Mouse (Mus musculus): ENCODE results near the gene Gm572. TPM values are rescaled to one million over a fixed set of nuclear protein-coding genes. Genes with fewer than 3 reads are reported as not detected.
A peak's percentile ranks its signal among the peaks of the same experiment; 100 is the strongest.

Gm572 gene
- polyA plus RNA-seq, 1 experiment, result 0.10 TPM

DNA sequence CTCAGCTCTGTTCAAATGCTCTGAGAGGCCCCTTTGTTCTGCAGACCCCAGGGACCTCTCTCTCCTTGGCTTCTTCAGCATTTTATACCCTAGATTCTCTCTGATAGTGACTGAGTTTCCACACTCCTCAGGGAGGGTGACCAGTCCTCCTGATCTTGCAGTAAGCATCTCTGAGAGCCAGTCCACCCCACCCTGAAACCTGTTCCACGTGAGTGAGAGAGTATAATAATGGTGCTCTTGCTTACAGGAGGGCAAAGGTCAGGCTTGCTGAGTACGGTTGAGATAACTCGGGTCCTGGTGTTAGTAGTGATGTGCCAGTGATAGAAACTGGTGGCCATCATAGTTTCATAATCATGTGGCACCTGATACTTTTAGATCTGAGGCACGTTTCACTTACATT is 48.1 kb downstream of the Gm572 start:
- H3K4me3 ChIP-seq (ENCODE audit: control insufficient read depth, low read depth, low read length), result no peak overlapping the region
- no peaks in the 10 kb centered on the region for H3K36me3 ChIP-seq (ENCODE audit: control insufficient read depth, insufficient read depth, low read length)
- H3K27me3 ChIP-seq (ENCODE audit: control insufficient read depth, insufficient read depth, low read length), result no peaks in the 10 kb centered on the region
- TF ChIP-seq CTCF (IDR thresholded peaks at IDR 0.05; ENCODE audit: control insufficient read depth, insufficient read depth, insufficient replicate concordance, low read depth, low read length), result no peak
- TF ChIP-seq POLR2A (IDR thresholded peaks at IDR 0.05; ENCODE audit: control insufficient read depth, low read depth, low read length), result no peak
- no peak overlapping the region for H3K27ac ChIP-seq (ENCODE audit: control insufficient read depth, insufficient read depth, low read depth, low read length)
- H3K4me1 ChIP-seq (ENCODE audit: control insufficient read depth, insufficient read depth, low read length), result peaks cover 2% of the 10 kb centered on the region

DNA sequence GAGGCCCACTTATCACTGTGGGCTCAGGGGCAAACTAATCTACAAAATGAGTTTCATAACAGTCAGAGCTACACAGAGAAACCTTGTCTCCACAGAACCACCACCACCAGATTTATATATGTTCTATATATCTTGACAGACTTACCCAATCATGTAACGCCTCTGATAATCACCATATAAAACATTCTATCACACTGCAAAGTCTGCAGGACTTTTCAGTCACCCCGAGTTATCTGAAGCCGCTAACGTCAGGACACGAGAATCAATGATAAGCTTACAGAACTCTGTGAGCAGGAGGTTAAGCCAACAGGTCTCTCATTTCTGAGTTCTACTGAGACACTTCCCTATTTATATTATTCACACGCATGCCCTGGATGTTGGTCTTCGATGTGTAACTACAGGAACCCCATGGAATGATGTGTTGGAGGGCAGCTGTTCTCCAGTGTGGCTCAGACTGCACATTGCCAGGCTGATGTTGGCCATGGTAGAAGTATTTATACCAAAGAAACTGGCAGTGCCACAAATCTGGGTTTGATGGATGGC is 50.4 kb downstream of the Gm572 start:
- no peaks in the 10 kb centered on the region for H3K4me1 ChIP-seq (ENCODE audit: control insufficient read depth, insufficient read depth, low read length)

DNA sequence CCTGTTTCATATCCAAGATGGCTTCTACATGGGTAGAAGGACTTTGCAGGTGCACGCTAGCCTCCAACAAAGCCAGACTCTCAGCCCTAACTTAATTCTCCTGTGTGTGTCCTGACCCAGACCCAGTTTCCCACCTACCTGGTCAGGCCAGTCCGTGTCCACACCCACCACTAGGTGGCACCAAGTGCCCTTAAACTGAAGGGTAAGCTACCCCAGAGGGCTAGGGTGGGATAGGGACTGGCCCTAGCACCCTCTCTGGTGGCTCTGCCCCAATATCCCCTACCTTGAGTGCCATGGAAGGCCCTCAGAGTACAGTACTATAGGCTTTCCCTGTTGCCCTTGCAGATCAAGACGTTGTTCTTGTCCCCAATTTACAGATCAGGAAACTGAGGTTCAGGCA is 61.6 kb downstream of the Gm572 start:
- Histone ChIP-seq H3K4me1 (ENCODE audit: control insufficient read depth, insufficient read depth, low read length) (no peaks in the 10 kb centered on the region), H3K4me3 (ENCODE audit: control insufficient read depth, low read depth, low read length) (no peak overlapping the region), H3K36me3 (ENCODE audit: control insufficient read depth, insufficient read depth, low read length) (no peaks in the 10 kb centered on the region), H3K27me3 (ENCODE audit: control insufficient read depth, insufficient read depth, low read length) (no peaks in the 10 kb centered on the region), H3K27ac (ENCODE audit: control insufficient read depth, insufficient read depth, low read depth, low read length) (no peak overlapping the region)
- no peak for TF ChIP-seq POLR2A (IDR thresholded peaks at IDR 0.05; ENCODE audit: control insufficient read depth, low read depth, low read length)
- peak; percentile 65; the same call in 1 of the 2 replicates for TF ChIP-seq CTCF (IDR thresholded peaks at IDR 0.05; ENCODE audit: control insufficient read depth, insufficient read depth, insufficient replicate concordance, low read depth, low read length)

More for the DNA sequence above, 50.4 kb downstream of the Gm572 start:
- TF ChIP-seq POLR2A (IDR thresholded peaks at IDR 0.05; ENCODE audit: control insufficient read depth, low read depth, low read length), result no peak
- no peak for TF ChIP-seq CTCF (IDR thresholded peaks at IDR 0.05; ENCODE audit: control insufficient read depth, insufficient read depth, insufficient replicate concordance, low read depth, low read length)
- H3K36me3 ChIP-seq (ENCODE audit: control insufficient read depth, insufficient read depth, low read length), result no peaks in the 10 kb centered on the region
- H3K27me3 ChIP-seq (ENCODE audit: control insufficient read depth, insufficient read depth, low read length), result no peaks in the 10 kb centered on the region
- H3K27ac ChIP-seq (ENCODE audit: control insufficient read depth, insufficient read depth, low read depth, low read length), result no peak overlapping the region
- no peak overlapping the region for H3K4me3 ChIP-seq (ENCODE audit: control insufficient read depth, low read depth, low read length)

DNA sequence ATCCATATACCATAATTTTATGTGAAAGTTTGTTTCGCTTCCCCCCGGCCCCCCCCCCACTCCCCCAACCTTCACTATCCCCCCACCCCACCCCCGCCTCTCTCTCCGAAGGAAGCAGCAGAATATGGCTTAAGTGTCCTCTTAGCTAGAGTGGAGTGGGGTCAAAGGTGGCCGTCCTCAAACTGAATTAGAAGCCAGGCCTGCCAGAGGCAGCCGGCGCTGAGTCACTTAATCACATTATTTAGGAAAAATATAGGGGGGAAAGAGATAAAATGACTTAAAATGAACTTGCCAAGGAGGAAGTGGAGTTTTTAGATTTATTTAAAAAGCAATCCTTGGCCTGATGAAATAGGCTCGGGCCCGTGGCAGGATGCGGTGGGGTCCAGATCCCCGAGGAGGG is 65.7 kb downstream of the Gm572 start:
- H3K4me3 ChIP-seq (ENCODE audit: control insufficient read depth, low read depth, low read length), result no peak overlapping the region
- no peak overlapping the region for H3K27ac ChIP-seq (ENCODE audit: control insufficient read depth, insufficient read depth, low read depth, low read length)
- H3K27me3 ChIP-seq (ENCODE audit: control insufficient read depth, insufficient read depth, low read length), result no peaks in the 10 kb centered on the region
- H3K36me3 ChIP-seq (ENCODE audit: control insufficient read depth, insufficient read depth, low read length), result no peaks in the 10 kb centered on the region
- no peaks in the 10 kb centered on the region for H3K4me1 ChIP-seq (ENCODE audit: control insufficient read depth, insufficient read depth, low read length)
- TF ChIP-seq POLR2A (IDR thresholded peaks at IDR 0.05; ENCODE audit: control insufficient read depth, low read depth, low read length) (no peak), CTCF (IDR thresholded peaks at IDR 0.05; ENCODE audit: control insufficient read depth, insufficient read depth, insufficient replicate concordance, low read depth, low read length) (no peak)

DNA sequence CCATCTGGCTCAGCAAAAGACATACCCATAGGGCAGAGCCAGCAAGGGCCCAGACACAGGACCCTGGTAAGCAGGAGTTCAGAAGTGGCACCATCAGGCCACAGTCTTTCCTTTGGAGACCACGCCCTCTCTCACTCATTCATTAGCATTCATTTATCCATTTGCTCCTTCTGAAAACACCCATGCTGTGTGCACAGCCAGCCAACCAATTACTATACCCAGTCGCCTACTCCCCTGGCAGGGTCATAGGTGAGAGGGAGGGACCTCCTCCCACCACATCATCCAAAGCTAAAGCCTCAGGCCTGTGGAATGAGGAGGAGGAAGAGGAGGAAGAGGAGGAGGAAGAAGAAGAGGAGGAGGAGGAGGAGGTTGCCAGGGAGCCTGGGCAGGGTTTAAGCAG is 67.3 kb downstream of the Gm572 start:
- H3K27me3 ChIP-seq (ENCODE audit: control insufficient read depth, insufficient read depth, low read length), result no peaks in the 10 kb centered on the region
- H3K27ac ChIP-seq (ENCODE audit: control insufficient read depth, insufficient read depth, low read depth, low read length), result no peak overlapping the region

DNA sequence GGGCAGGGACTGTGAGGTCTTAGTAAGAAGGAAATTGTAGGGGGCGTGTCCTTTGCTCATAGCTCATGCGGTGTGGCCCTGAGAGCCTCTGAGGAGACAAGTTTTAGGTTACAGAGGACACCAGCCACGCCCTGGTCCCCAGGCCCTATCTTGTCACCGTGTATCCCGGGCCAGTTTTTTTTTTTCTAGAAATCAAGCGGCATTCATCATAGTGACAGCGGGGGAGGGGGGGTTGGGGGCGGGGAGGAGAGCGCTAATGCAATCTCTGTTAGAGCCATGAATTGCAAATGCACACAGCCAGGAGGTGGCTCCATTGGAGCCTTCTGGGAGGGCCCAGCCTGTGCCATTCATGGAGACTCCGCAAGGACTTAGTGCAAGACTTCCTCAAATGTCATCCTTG is 68.2 kb downstream of the Gm572 start:
- no peak overlapping the region for H3K27ac ChIP-seq (ENCODE audit: control insufficient read depth, insufficient read depth, low read depth, low read length)
- no peaks in the 10 kb centered on the region for H3K36me3 ChIP-seq (ENCODE audit: control insufficient read depth, insufficient read depth, low read length)
- no peaks in the 10 kb centered on the region for H3K27me3 ChIP-seq (ENCODE audit: control insufficient read depth, insufficient read depth, low read length)
- H3K4me1 ChIP-seq (ENCODE audit: control insufficient read depth, insufficient read depth, low read length), result no peaks in the 10 kb centered on the region
- H3K4me3 ChIP-seq (ENCODE audit: control insufficient read depth, low read depth, low read length), result no peak overlapping the region
- TF ChIP-seq POLR2A (IDR thresholded peaks at IDR 0.05; ENCODE audit: control insufficient read depth, low read depth, low read length) (no peak), CTCF (IDR thresholded peaks at IDR 0.05; ENCODE audit: control insufficient read depth, insufficient read depth, insufficient replicate concordance, low read depth, low read length) (no peak)

More for the DNA sequence above, 67.3 kb downstream of the Gm572 start:
- no peak for TF ChIP-seq POLR2A (IDR thresholded peaks at IDR 0.05; ENCODE audit: control insufficient read depth, low read depth, low read length)
- TF ChIP-seq CTCF (IDR thresholded peaks at IDR 0.05; ENCODE audit: control insufficient read depth, insufficient read depth, insufficient replicate concordance, low read depth, low read length), result no peak
- Histone ChIP-seq H3K4me3 (ENCODE audit: control insufficient read depth, low read depth, low read length) (no peak overlapping the region), H3K4me1 (ENCODE audit: control insufficient read depth, insufficient read depth, low read length) (no peaks in the 10 kb centered on the region), H3K36me3 (ENCODE audit: control insufficient read depth, insufficient read depth, low read length) (no peaks in the 10 kb centered on the region)

DNA sequence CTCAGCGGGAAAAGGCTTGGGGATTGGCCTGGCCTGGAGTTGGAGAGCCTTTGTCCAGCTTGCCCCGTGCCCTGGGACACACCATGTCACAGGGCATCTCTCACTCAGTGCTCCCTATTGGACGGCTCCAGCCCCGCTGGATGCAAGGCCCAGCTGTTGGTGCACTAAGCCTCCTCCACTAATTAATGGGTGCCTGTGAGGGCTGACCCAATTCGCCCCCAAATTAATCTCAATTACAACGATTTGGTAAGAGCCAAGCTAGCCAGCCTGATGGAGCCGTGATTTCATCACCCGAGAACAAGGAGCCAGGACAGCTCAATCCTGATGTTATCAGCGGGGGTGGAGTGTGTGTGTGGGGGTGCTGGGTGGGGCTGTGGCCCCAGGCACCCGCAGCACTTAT is 69.5 kb downstream of the Gm572 start:
- H3K4me1 ChIP-seq (ENCODE audit: control insufficient read depth, insufficient read depth, low read length), result no peaks in the 10 kb centered on the region
- TF ChIP-seq POLR2A (IDR thresholded peaks at IDR 0.05; ENCODE audit: control insufficient read depth, low read depth, low read length), result no peak
- no peak for TF ChIP-seq CTCF (IDR thresholded peaks at IDR 0.05; ENCODE audit: control insufficient read depth, insufficient read depth, insufficient replicate concordance, low read depth, low read length)
- H3K36me3 ChIP-seq (ENCODE audit: control insufficient read depth, insufficient read depth, low read length), result no peaks in the 10 kb centered on the region
- no peak overlapping the region for H3K4me3 ChIP-seq (ENCODE audit: control insufficient read depth, low read depth, low read length)
- H3K27me3 ChIP-seq (ENCODE audit: control insufficient read depth, insufficient read depth, low read length), result no peaks in the 10 kb centered on the region
- H3K27ac ChIP-seq (ENCODE audit: control insufficient read depth, insufficient read depth, low read depth, low read length), result no peak overlapping the region

DNA sequence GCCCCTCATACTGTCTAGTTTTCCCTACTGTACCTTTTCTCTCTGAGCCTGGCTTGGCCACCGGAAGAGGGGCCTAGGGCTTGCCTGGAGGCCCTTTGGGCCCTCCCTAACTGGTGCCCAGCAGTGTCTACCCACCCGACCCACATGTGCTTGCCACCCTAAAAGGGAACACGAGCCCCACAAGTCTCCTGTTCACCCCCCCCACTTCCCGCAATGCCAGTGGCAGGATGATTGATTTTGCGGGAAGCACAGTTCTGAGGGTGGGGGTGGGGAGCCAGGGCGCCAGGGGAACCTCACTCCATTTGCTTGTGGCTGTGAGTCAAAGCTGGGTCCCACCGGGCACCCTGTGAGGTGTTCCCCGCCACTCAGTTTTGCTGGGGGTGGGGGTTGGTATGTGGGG is 70.9 kb downstream of the Gm572 start:
- Histone ChIP-seq H3K4me1 (ENCODE audit: control insufficient read depth, insufficient read depth, low read length) (no peaks in the 10 kb centered on the region), H3K27me3 (ENCODE audit: control insufficient read depth, insufficient read depth, low read length) (no peaks in the 10 kb centered on the region), H3K4me3 (ENCODE audit: control insufficient read depth, low read depth, low read length) (no peak overlapping the region), H3K36me3 (ENCODE audit: control insufficient read depth, insufficient read depth, low read length) (no peaks in the 10 kb centered on the region), H3K27ac (ENCODE audit: control insufficient read depth, insufficient read depth, low read depth, low read length) (no peak overlapping the region)
- TF ChIP-seq POLR2A (IDR thresholded peaks at IDR 0.05; ENCODE audit: control insufficient read depth, low read depth, low read length) (no peak), CTCF (IDR thresholded peaks at IDR 0.05; ENCODE audit: control insufficient read depth, insufficient read depth, insufficient replicate concordance, low read depth, low read length) (no peak)

Data from testis, adult 2 months (tissue).